Mouse (Mus musculus) mature B cell (primary cell): ENCODE measurements around the gene Psmb4.
"Not testable (repeated sequence)": the region's sequence is repeated elsewhere in the genome, so short reads cannot be mapped to it uniquely, and the experiment has no call there.

ENCODE experiments used
- in situ Hi-C: fragments of 300-500 bp; cut with MboI; formaldehyde crosslinking; loops from 2 replicates; pipeline ENCODE4 v1.14.3; 2019

The Psmb4 gene

DNA sequence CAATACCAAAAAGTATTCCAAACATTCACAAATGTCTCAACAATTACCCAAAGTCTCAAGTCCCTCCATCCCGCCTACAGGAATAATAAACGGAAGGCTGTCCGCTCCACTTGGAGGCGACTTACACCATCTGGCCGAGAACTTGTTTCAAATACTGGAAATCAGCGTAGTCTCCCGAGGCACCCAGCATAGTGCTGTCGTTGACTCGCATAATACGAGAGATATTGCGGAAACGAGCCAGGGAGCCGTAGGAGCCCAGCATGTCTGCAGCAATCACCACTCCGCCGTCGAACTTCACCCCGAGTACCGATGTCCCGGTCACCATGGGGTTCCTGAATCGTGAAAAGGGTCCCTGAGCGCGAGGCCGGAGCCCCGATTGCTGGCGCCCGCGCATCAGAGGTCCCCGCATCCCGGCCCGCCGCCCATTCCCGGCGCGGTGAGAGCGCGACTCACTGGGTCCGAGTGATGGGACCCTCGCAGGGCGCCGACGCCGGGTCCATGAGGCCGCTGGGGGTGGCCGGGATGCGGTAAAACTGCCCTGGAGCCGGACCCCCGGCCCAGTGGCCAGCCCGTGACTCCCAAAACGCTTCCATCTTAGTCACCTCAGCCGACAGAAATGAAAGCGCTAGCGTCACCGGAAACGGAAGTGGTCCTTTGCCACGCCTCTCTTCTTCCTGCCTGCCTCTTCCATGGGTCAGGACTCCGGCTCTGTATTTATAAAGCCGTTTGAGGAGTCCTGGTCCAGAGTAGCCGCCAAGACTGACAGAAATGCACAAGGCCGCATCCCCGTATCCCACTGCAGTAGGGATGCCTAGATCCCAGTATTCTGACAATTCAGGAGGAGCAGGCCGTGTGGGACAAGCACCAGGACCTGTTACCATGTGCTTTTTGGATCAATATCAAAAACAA is at the start of gene Psmb4:
Psmb4 (minus strand) TSS at position 646 of the 909 bp plus-strand sequence.
- in situ Hi-C loops: no loop called here

GRCm38 (mm10) chr3:94936147-94936546 is 49.4 kb upstream of the Psmb4 start:
- in situ Hi-C loops: not testable (repeated sequence)

DNA sequence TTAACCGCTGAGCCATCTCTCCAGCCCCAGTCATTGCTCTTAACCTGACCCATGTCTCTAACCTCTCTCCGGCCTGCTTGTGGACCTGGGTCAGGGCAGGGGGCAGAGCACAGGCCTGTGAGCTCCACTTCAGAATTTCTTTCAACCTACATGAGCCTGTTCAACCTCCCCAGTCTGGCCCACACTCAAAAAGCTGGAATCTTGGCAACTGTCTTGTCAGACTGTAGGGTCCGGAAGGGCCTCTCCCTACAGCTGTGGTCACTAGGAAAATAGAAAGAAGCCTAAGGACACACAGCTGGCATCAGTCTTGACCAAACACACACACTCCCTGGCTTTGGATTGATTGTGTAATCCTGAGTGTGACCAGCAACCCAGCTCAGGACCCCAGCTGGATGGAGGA is 48.6 kb upstream of the Psmb4 start:
- in situ Hi-C loops: not testable (repeated sequence)

GRCm38 (mm10) chr3:94934564-94934963 is 47.8 kb upstream of the Psmb4 start:
- in situ Hi-C loops: not testable (repeated sequence)

DNA sequence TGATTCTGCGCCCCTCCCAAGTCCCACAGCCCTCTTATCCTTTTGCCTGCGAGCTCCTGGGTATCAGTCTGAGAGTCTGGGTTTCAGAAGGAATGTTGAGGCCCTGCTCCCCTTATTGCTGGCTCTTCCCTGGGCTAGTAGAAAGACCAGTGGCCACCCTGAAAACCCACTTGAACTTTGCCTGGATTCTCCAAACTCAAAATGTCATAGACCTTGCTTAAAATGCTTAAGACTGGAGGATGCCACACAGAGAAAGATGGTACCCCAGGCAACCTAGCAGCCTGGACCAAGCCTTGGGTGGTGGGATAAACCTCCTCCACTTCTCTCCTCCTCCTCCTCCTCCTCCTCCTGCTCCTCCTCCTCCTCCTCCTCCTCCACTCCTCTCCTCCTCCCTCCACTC is 46.8 kb upstream of the Psmb4 start:
- in situ Hi-C loops: not testable (repeated sequence)

GRCm38 (mm10) chr3:94932809-94933564 is 46.2 kb upstream of the Psmb4 start, which contains the start of gene Selenbp1:
TSS of gene Selenbp1 (plus strand) at chr3:94933056.
- in situ Hi-C loops: no loop called here

DNA sequence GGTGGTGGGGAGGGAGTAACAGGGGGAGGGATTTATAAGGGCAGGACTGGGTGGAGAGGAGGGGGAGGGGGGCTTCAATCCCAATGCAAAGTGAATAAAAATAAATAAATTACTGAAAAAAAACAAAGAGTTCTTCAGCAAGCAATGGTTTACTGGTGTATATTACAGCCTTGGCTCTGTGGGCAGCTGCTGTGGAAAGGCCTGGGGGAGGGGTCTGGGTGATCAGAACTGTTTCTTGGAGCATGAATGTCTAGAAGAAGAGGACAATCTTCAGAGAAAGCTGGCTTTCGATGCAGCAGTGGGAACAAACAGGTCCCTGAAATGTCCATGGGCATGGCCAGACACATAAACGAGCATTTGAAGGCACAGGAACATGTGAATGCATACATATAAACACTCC is 45.5 kb upstream of the Psmb4 start:
- in situ Hi-C loops: not testable (repeated sequence)

DNA sequence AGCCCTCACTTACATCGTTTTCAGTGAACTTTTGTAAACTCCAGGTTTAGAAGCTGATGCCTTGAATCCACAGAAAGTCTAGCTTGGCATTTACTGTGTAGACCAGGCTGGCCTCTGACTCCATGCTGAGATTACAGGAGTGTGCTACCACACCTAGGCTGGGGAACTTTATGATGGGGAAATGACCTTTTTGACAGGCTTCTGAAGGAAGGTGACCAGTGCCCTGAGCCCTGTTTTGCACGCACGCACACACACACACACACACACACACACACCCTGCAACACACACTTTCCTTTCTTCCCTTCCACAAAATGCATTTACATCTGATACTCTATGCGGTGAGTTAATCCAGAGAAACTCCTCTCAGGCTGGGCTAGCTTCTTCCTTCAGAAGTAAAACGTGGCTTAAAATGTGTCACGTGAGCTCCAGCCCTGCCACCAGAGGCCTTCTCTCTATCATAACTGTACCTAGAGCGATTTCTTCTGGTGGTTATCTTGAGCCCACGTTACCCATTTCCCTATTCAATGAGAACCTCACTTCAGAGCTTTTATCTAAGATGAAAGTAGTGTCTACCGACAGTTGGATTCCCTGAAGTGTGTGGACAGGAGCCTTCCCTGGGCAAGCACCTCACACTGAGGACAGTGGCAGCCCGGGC is 44.8 kb upstream of the Psmb4 start:
- in situ Hi-C loops: not testable (repeated sequence)

DNA sequence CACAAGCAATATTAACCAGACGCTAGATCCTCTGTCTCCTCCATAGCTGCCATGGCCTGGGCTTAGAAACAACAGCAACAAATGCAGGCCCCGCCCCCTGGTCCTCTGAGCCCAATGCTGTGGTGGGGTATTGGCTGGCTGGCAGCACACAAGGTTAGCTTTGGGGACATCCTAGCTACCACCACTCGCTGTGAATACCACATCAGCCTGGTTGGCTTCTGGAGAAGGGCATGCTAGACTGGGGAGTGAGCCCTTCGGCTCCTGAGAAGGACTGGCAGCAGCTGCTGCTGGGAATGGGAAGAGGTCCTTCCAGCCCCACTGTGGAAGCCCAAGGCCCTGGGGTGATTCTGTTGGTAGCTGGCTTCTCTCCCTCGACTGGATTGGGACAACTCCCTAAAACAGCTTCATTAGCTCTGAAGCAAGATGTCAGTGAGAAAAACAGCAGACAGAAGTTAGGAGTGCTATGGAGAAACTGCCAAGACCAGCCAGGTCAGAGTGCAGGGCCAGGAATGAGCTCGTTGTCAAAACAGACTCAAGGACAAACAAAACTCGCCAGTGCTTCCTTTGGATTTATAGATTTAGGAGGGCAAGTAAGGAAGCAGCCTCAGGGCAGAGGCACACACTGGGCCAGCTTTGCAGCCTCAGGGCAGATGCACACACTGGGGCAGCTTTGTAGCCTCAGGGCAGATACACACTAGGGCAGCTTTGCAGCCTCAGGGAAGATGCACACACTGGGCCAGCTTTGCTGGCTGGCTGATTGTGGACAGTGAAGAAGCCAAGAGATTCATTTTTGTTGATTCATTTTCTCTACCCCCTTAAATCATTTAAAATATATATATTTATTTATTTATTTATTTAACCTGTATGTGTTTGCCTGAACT is 43.9 kb upstream of the Psmb4 start:
- in situ Hi-C loops: not testable (repeated sequence)

DNA sequence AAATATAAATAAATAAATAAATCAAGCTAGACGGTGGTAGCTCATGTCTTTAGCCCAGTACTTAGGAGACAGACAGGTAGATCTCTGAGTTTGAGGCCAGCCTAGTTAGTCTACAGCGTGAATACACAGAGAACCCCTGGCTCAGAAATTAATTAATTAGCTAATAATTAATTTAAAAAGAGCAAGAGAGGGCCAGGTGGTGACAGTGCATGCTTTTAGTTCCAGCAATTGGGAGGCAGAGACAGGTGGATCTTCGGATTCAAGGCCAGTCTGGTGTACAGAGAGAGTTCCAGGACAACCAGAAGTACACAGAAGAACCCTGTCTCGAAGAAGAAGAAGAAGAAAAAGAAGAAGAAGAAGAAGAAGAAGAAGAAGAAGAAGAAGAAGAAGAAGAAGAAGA is 42.2 kb upstream of the Psmb4 start:
- in situ Hi-C loops: not testable (repeated sequence)

DNA sequence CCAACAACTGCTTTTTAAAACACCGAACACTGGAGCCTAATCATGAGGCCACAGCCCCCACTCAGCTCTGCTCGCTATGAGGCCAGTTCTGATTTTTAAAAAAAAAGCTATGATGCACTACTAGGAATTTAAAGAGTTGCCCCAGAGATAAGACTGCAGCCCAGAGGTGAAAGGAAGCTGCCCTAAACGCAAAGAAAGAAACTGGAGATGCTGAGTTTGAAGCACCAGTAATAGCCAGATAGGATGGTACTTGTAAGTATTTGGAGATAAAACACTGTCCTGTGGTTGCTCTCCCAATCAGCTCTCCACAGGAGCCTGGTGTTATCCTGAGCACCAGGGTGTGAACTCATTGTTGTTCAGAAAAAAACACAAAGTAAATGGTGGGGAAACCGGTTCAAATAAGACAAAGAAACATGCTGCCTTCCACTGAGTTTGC is 39.6 kb upstream of the Psmb4 start:
- in situ Hi-C loops: not testable (repeated sequence)

DNA sequence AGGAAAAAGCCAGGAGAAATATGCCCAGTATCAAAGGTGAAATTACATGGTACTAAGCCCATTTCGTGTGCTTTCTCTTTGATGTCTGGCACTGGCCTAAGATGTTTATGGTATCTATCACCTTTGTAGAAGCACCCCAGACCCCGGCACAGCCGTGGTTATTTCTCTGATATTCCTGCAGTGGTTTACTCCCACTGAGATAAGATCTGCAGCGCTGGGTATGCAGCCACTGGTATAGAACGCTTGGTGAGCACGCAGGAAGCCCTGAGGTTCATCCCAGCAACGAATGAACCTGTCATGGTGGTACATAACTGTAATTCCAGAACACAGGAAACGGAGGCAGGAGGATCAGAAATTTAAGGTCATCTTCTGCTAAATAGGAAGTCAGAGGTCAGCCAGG is 37.9 kb upstream of the Psmb4 start:
- in situ Hi-C loops: no loop called here

DNA sequence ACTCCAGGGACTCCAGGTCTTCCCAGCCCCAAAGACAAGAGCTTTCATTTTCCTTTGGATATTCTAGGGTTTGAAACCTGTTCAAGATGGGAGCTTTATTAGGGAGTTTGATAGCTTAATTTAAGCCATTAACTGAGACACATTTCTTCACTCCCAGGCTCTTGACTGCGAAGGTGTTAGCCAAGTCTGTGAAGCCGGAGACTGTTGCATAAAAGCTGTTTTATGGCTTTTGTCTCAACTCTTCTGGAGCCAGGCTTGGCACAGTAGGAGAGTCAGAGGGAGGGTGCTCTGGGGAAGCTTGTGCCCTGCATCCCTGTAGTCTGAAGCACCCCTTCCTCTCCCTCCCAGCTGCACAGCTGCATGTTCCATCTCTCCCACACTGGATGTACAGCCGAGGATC is 35.6 kb upstream of the Psmb4 start:
- in situ Hi-C loops: no loop called here

- in situ Hi-C loops: no loop called here
These were observed 34.3 kb upstream of the Psmb4 start for GRCm38 (mm10) chr3:94921104-94921503.

- in situ Hi-C loops: no loop called here
These were observed 32.1 kb upstream of the Psmb4 start for GRCm38 (mm10) chr3:94918845-94919244.

DNA sequence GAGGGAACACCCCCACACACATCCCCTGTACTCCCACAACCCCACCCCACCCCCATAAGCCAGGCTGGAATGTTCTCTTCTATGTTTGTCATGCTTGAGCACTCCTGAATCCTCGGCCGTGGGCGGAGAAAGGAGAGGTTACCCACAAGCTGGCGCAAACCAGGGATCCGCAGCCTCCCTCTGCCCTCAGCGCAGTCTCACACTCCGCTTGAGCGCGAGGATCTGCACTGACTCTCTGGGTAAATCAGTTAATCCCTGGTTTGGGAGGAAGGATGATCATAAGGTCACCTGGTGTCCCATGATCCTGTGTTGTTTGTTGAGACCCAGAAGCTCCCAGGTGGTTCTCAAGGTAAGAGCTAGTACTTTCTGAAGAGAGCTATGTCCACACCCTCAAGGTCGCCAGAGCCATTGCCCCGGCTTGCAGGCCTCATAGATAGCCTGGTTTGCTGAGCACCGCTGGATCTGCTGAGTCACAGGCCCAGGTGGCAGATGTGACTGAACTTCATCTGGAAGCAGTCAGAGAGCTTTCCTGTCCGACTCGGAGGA is 31.1 kb upstream of the Psmb4 start:
- in situ Hi-C loops: no loop called here

DNA sequence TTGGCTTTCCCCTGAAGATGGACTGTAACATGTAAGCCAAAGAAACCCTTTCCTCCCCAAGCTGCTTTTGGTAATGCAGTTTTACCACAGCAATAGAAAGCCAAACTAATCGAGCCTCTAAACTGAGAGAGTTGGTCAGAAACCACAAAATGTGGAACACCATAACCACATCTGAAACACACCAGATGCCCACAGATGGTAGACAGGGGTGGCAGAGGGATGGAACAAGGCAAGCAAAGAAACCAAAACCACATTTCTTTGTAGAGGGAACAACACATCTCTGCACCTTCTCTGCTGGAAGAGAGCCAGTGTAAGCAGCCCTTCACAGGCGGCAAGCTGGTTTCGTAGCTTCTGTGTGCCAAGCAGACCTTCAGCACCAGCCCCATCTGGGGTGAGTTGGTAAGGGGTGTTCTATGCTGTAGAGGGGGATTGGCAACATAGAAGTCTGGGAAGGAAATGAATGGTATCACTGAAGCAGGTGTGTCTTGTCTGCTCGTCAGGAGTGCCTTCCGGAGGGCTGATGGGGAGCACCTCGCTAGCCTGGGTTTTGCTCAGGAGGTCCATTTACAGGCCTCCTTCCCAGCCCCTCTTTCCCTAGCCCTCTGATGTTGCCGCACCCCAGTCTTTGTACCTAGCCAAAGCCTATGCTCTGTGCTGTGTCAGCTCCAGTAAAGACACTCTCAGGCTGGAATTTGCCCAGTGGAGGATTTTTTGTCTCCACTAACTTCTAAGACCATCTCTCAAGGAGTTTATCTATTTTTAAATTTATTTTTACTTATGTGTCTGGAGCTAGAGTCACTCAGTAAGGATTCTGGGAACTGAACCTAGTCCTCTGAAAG is 29.4 kb upstream of the Psmb4 start:
- in situ Hi-C loops: no loop called here

DNA sequence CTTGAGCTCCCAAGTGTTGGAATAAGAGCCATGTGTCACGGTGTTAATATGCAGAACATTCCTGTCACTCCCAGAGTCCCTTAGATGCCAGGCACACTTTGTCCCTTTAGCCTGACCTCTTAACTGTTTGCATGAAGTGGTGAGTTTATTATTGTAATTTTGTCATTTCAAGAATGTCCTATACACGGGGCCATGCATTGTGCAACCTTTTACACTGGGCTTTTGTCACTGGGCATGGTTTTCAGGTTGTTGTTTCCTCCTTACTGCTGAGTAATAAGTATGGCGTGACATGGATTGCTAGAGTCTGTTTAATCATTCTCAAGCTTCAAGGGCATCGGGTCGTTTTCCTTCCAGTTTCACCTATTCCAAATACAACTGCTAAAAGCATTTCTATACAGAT is 27.0 kb upstream of the Psmb4 start:
- in situ Hi-C loops: no loop called here

DNA sequence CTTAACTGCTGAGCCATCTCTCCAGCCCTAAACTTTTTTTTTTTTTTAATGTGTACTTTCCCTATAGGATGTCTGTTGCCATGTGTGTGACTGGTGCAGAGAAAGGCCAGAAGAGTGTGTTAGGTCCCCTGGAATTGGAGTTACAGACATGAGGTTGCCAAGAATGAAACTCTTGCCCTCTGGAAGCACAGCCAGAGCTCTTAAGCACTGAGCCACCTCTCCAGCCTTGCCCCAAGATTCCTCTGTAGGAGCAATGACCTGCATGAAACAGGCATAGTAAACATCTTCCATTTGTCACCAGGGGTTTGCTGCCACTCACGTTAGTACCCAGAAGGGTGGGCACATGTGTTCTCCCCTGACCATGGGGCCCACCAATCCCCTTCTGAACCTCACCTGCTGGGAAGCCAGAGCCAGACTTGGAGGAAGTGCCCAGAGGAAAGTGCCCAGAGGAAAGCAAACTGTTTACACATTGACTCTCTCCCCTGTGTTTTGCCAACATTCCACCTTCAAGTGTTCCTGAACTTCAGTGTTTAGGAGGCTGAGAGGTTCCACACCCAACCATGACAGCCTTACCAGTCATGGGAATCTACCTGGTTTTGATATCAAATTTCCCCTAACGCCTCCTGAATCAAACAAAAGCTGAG is 24.4 kb upstream of the Psmb4 start:
- in situ Hi-C loops: no loop called here

- in situ Hi-C loops: no loop called here
These were observed 19.7 kb upstream of the Psmb4 start for GRCm38 (mm10) chr3:94906482-94906881.
